Comparison of ENCODE assay signal across 16 mouse cellular contexts in the genomic region with DNA sequence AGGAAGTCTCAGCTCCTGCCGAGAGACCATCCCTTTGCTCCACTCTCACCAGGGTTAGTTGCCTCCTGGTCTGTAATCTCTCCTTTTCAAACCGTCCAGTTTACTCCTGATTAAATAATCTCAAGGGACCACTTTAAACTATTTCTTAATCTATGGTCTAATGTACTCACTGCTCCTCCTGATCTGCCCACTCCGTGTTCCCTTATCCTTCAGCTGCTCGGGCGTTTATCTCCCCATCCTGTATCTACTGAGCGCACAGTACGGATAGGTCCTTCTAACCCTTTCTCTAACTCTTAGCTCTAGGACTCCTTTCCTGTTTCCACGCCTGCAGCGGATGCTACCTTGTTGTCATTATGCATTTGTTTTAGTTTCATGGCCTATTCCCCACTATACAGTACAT.
DNase-seq lines count a peak whose midpoint lies in the region; ATAC-seq lines count a peak whose summit lies in the region.
"Had no signal": no experiment of that assay in that cellular context is flagged by ENCODE, and none has a peak within 500 bp of the region (broad histone marks: within the 10 kb centered on the region; RNA-seq: fewer than 3 reads in every experiment).

No protein-coding gene starts in this region.

- H3K4me3 ChIP-seq in lung, embryonic 16.5 days (ENCODE audit: low read length): no peak overlapping the region
- H3K4me3 ChIP-seq: limb, embryonic 13.5 days; megakaryocyte, embryonic 14.5 days; neural tube, embryonic 15.5 days had no signal

- peaks cover 26% of the 10 kb centered on the region for H3K4me1 ChIP-seq in lung, embryonic 16.5 days (replicated peaks; ENCODE audit: control insufficient read depth, insufficient read depth, low read length)

- ATAC-seq in lung, embryonic 16.5 days (ENCODE audit: low read depth): no peak
- peak; percentile 62 for ATAC-seq in erythroid progenitor cell, adult 5-6 weeks (replicated peaks; ENCODE audit: low FRiP score, poor library complexity, severe bottlenecking)
- peak; percentile 40 for ATAC-seq in megakaryocyte progenitor cell, adult 5-6 weeks (replicated peaks; ENCODE audit: poor library complexity)
- ATAC-seq: hindbrain, embryonic 16.5 days; Patski had no signal

- DNase-seq in lung, postnatal 14 days: no peak
- DNase-seq in c-Kit-negative CD71-positive TER-119-positive erythroid progenitor cells, embryonic 14.5 days (ENCODE audit: low read depth, low spot score): peak; percentile 64
- no peak for DNase-seq in cerebellum, postnatal 10 days
- DNase-seq in embryo, embryonic 11 days: no peak
- DNase-seq: cerebellum, adult 9-10 months; heart, postnatal 14 days; spleen, adult 18-20 months had no signal

- no peaks in the 10 kb centered on the region for H3K27me3 ChIP-seq in lung, embryonic 16.5 days (ENCODE audit: control insufficient read depth, insufficient read depth, low read depth, low read length)
- H3K27me3 ChIP-seq: limb, embryonic 13.5 days; megakaryocyte, embryonic 14.5 days; neural tube, embryonic 15.5 days; Patski had no signal

- H3K9ac ChIP-seq in lung, embryonic 16.5 days (ENCODE audit: low read length): no peak overlapping the region
- H3K9ac ChIP-seq: limb, embryonic 13.5 days; neural tube, embryonic 15.5 days had no signal

- H3K9me3 ChIP-seq in lung, embryonic 16.5 days (ENCODE audit: control insufficient read depth, low read length): no peaks in the 10 kb centered on the region
- H3K9me3 ChIP-seq: limb, embryonic 13.5 days; megakaryocyte, embryonic 14.5 days; neural tube, embryonic 15.5 days had no signal

- H3K27ac ChIP-seq in lung, embryonic 16.5 days (ENCODE audit: low read length): 0 out of 2 replicates have a peak overlapping the region, but pooled peaks have one; percentile 73
- H3K27ac ChIP-seq: kidney, postnatal 0 days; limb, embryonic 13.5 days; neural tube, embryonic 15.5 days had no signal

- no peaks in the 10 kb centered on the region for H3K36me3 ChIP-seq in lung, embryonic 16.5 days (ENCODE audit: control insufficient read depth, insufficient read depth, low read length)
- H3K36me3 ChIP-seq: limb, embryonic 13.5 days; neural tube, embryonic 15.5 days had no signal

- H3K4me2 ChIP-seq in lung, embryonic 16.5 days (ENCODE audit: low read depth, low read length): no peak overlapping the region
- H3K4me2 ChIP-seq: limb, embryonic 13.5 days; neural tube, embryonic 15.5 days had no signal

- WGBS in lung, embryonic 16.5 days: 74% methylated on average over 9 of the region's 9 CpGs
